Mouse (Mus musculus) embryonic facial prominence, embryonic 10.5 days (tissue): ENCODE measurements around the gene Pds5b. TPM values are rescaled to one million over a fixed set of nuclear protein-coding genes. Genes with fewer than 3 reads are reported as not detected.
"Not testable (repeated sequence)": the region's sequence is repeated elsewhere in the genome, so short reads cannot be mapped to it uniquely, and the experiment has no call there.

Source experiments
- DNase-seq: peaks from one replicate; pipeline ENCODE4 v3.0.0-alpha.2; 2017; ENCODE audit warnings: low spot score
- H3K27ac ChIP-seq: fragments of 300-500 bp; sonication (generic); replicated peaks from 2 replicates; pipeline ENCODE4 v1.5.1; 2016; ENCODE audit warnings: mild to moderate bottlenecking
- H3K27me3 ChIP-seq: fragments of 300-500 bp; sonication (generic); replicated peaks from 2 replicates; pipeline ENCODE4 v1.6.1; 2016; ENCODE audit warnings: low read depth, mild to moderate bottlenecking; ENCODE audit not compliant: poor library complexity, severe bottlenecking
- H3K36me3 ChIP-seq: fragments of 300-500 bp; sonication (generic); replicated peaks from 2 replicates; pipeline ENCODE4 v1.6.1; 2016; ENCODE audit warnings: mild to moderate bottlenecking, moderate library complexity
- H3K4me1 ChIP-seq: fragments of 300-500 bp; sonication (generic); 2 replicates; pipeline ENCODE4 v1.6.1; 2016
- H3K4me3 ChIP-seq: fragments of 300-500 bp; sonication (generic); 2 replicates; pipeline ENCODE4 v1.5.1; 2016; ENCODE audit warnings: mild to moderate bottlenecking, moderate library complexity
- H3K9me3 ChIP-seq: fragments of 300-500 bp; sonication (generic); 2 replicates; pipeline ENCODE4 v1.6.1; 2016; ENCODE audit warnings: mild to moderate bottlenecking
- WGBS: fragments of 180-500 bp; shearing (Covaris S2); methylation state at CpG from one replicate; pipeline ENCODE4 v1.1.7; 2016; 5-methylcytosine and 5-hydroxymethylcytosine counted together
- polyA plus RNA-seq: library from polyadenylated mRNA; unstranded; fragments of >200 nt; fragmentation: Nextera tagmentation; extraction: Ambion mirVana; gene quantifications from 2 replicates; pipeline ENCODE4 v1.2.1, GENCODE M21; 2016

Gene Pds5b
- polyA plus RNA-seq, 1 experiment from 2014 or later, result 43.0 TPM

- Histone ChIP-seq H3K9me3 (peaks cover 17% of the 10 kb centered on the region), H3K27ac (peak overlapping the region; percentile 77), H3K36me3 (0 out of 2 replicates have a peak, but pooled peaks cover 4% of the 10 kb centered on the region), H3K27me3 (no peaks in the 10 kb centered on the region), H3K4me1 (peaks cover 27% of the 10 kb centered on the region), H3K4me3 (0 out of 2 replicates have a peak overlapping the region, but pooled peaks have one; percentile 23)
- DNase-seq, result peak; percentile 59
- WGBS, result 50% methylated on average over 11 of the region's 11 CpGs
Measured at GRCm38 (mm10) chr5:150839688-150840541, 166.4 kb downstream of the Pds5b start.

GRCm38 (mm10) chr5:150840596-150840995 lies 167.1 kb downstream of the Pds5b start:
- 55% methylated on average over 11 of the region's 11 CpGs for WGBS
- H3K4me3 ChIP-seq, result 0 out of 2 replicates have a peak overlapping the region, but pooled peaks have one; percentile 23
- no peaks in the 10 kb centered on the region for H3K27me3 ChIP-seq
- DNase-seq, result peak; percentile 35
- H3K36me3 ChIP-seq, result 0 out of 2 replicates have a peak, but pooled peaks cover 4% of the 10 kb centered on the region
- H3K27ac ChIP-seq, result peak overlapping the region; percentile 77
- H3K4me1 ChIP-seq, result peaks cover 20% of the 10 kb centered on the region
- peaks cover 17% of the 10 kb centered on the region for H3K9me3 ChIP-seq

GRCm38 (mm10) chr5:150845961-150846360 lies 172.4 kb downstream of the Pds5b start:
- Histone ChIP-seq H3K4me3 (no peak overlapping the region), H3K9me3 (no peaks in the 10 kb centered on the region), H3K27me3 (no peaks in the 10 kb centered on the region), H3K36me3 (no peaks in the 10 kb centered on the region), H3K27ac (no peak overlapping the region), H3K4me1 (peaks cover 2% of the 10 kb centered on the region; the same call in 1 of the 2 replicates)
- 94% methylated on average over 6 of the region's 6 CpGs for WGBS
- DNase-seq, result no peak

DNA sequence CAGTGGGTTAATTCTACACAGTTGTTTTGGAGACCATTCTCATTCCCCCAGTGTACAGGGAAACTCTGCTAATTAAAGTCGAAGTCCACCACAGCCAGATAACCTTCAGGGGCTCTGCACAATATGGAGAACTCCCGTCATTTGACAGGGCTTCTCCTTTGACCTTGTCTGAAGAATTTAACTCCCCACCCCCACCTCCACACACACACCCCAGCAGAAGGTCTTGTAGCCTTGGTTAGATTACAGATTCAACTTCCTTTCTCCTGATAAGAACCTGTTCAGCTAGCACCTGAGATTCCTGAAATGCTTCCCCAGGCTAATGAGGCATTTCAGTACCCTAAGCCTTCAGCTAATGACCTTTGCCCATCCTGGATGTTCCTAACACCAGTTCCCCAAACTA lies 177.3 kb downstream of the Pds5b start:
- Histone ChIP-seq H3K4me3 (no peak overlapping the region), H3K27ac (no peak overlapping the region), H3K27me3 (no peaks in the 10 kb centered on the region), H3K9me3 (no peaks in the 10 kb centered on the region), H3K4me1 (0 out of 2 replicates have a peak, but pooled peaks cover 2% of the 10 kb centered on the region), H3K36me3 (no peaks in the 10 kb centered on the region)
- 52% methylated on average over 2 of the region's 2 CpGs for WGBS
- DNase-seq, result no peak

DNA sequence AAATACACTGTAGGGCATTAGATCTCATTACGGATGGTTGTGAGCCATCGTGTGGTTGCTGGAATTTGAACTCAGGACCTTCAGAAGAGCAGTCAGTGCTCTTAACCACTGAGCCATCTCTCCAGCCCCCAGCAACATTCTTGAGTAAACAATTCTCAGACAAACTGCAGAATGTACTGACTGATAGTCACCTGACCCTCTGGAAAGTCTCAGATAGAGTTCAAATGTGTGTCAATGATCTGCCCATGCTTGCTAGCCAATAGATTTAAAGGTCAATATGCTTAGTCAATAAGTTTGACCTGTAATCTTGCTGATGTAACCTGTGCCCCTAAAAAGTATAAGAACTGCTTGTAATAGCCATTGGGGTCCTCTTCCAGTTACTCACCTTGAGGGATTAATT lies 178.6 kb downstream of the Pds5b start:
- WGBS, result 91% methylated on average over 2 of the region's 2 CpGs
- not testable (repeated sequence) for H3K4me3 ChIP-seq, DNase-seq, H3K27ac ChIP-seq, H3K4me1 ChIP-seq, H3K9me3 ChIP-seq, H3K36me3 ChIP-seq, H3K27me3 ChIP-seq

DNA sequence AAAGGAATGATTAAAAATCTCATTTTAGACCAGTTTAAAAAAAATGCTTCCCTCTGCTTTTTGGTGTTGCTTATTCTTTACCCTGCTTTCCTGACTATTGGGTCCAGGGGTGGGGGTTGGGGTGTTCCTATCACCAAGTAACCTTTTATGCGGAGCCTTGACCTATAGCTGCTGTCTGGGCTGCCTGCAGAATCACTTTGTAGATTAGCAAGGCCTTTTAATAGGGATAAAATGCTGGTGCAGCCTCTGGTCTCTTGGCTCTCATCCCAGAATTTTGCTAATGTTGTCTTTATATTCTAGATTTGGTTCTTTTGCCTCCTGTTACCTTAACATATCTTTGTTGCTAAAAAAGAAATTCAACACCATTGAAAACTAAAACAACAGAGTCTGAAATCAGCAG lies 181.0 kb downstream of the Pds5b start:
- no peaks in the 10 kb centered on the region for H3K4me1 ChIP-seq

GRCm38 (mm10) chr5:150859642-150860194 lies 186.2 kb downstream of the Pds5b start:
- no peak for DNase-seq
- Histone ChIP-seq H3K9me3 (no peaks in the 10 kb centered on the region), H3K4me1 (no peaks in the 10 kb centered on the region), H3K27me3 (no peaks in the 10 kb centered on the region), H3K27ac (no peak overlapping the region), H3K4me3 (no peak overlapping the region), H3K36me3 (no peaks in the 10 kb centered on the region)
- 71% methylated on average over 5 of the region's 5 CpGs for WGBS

More for the DNA sequence above, 181.0 kb downstream of the Pds5b start:
- H3K4me3 ChIP-seq, result no peak overlapping the region
- WGBS, result 74% methylated on average over 1 of the region's 1 CpGs
- no peak overlapping the region for H3K27ac ChIP-seq
- no peak for DNase-seq
- no peaks in the 10 kb centered on the region for H3K9me3 ChIP-seq
- no peaks in the 10 kb centered on the region for H3K36me3 ChIP-seq
- no peaks in the 10 kb centered on the region for H3K27me3 ChIP-seq

Other genes starting within 250 kb of the Pds5b start
- not detected in 2 replicates for gene Zar1l, start 155.6 kb upstream of the Pds5b start, polyA plus RNA-seq
- 40.8 and 42.5 TPM in 2 replicates for gene Brca2, start 151.1 kb upstream of the Pds5b start, polyA plus RNA-seq
- 2.7 and 2.9 TPM in 2 replicates for gene N4bp2l1, start 76.6 kb upstream of the Pds5b start, polyA plus RNA-seq
- gene N4bp2l2, start 7.6 kb upstream of the Pds5b start, polyA plus RNA-seq, result 37.6 and 37.7 TPM in 2 replicates